Mouse (Mus musculus) liver, embryonic 14.5 days (tissue): ENCODE data around the gene Vegfd. TPM values are rescaled to one million over a fixed set of nuclear protein-coding genes. Genes with fewer than 3 reads are reported as not detected.

ENCODE experiments used
- ATAC-seq: fragments of 200-750 bp; cut with Nextera tagmentation; 2 replicates; pipeline ENCODE4 v1.8.0; 2017; ENCODE audit warnings: moderate number of reproducible peaks, mild to moderate bottlenecking, moderate library complexity; ENCODE audit not compliant: insufficient read depth
- DNase-seq, 3 experiments: peaks; one replicate each; pipeline ENCODE4 v3.0.0-alpha.2; 2012 to 2013; ENCODE audit warnings: low read depth in 3 of 3, low spot score in 3 of 3
- H3K27ac ChIP-seq: fragments of 300-500 bp; sonication (generic); 2 replicates; pipeline ENCODE4 v1.5.1; 2014; ENCODE audit warnings: moderate library complexity, mild to moderate bottlenecking, control low read depth, inconsistent platforms
- H3K27me3 ChIP-seq: fragments of 300-500 bp; sonication (generic); 2 replicates; pipeline ENCODE4 v1.6.1; 2014; ENCODE audit warnings: mild to moderate bottlenecking, low read length, moderate library complexity; ENCODE audit not compliant: control insufficient read depth, insufficient read depth
- H3K36me3 ChIP-seq: fragments of 300-500 bp; sonication (generic); replicated peaks from 2 replicates; pipeline ENCODE4 v1.6.1; 2014; ENCODE audit warnings: low read depth; ENCODE audit not compliant: control insufficient read depth, insufficient read depth
- H3K4me1 ChIP-seq, 2 experiments: fragments of 200-500 bp in 1 of 2; fragments of 300-500 bp in 1 of 2; sonication (generic) in 1 of 2; replicated peaks; 2 replicates each; pipeline ENCODE4 v1.6.1; 2012 to 2014; ENCODE audit warnings: antibody characterized with exemption in 1 of 2, inconsistent platforms in 1 of 2, low read length in 1 of 2; ENCODE audit not compliant: control insufficient read depth in 2 of 2, insufficient read depth in 2 of 2
- H3K4me2 ChIP-seq: fragments of 300-500 bp; sonication (generic); 2 replicates; pipeline ENCODE4 v1.6.1; 2014; ENCODE audit warnings: low read depth, mild to moderate bottlenecking, control low read depth, moderate library complexity
- H3K4me3 ChIP-seq, 2 experiments: fragments of 200-500 bp in 1 of 2; fragments of 300-500 bp in 1 of 2; sonication (generic) in 1 of 2; 2 replicates each; pipeline ENCODE4 v1.5.1; 2012 to 2014; ENCODE audit warnings: low read depth in 2 of 2, low read length in 2 of 2, mild to moderate bottlenecking in 2 of 2, control low read depth in 1 of 2, inconsistent platforms in 1 of 2, moderate library complexity in 1 of 2; ENCODE audit not compliant: insufficient read depth in 1 of 2
- H3K9ac ChIP-seq: fragments of 300-500 bp; sonication (generic); replicated peaks from 2 replicates; pipeline ENCODE4 v1.6.1; 2014; ENCODE audit warnings: mild to moderate bottlenecking, control low read depth, moderate library complexity
- H3K9me3 ChIP-seq: fragments of 300-500 bp; sonication (generic); 2 replicates; pipeline ENCODE4 v1.6.1; 2016; ENCODE audit warnings: low read length, mixed read lengths; ENCODE audit not compliant: control insufficient read depth
- CTCF ChIP-seq: IDR thresholded peaks from 2 replicates; pipeline ENCODE4 v1.5.1; 2016; ENCODE audit warnings: antibody characterized with exemption, low read depth, control low read depth
- EP300 ChIP-seq: IDR thresholded peaks from 2 replicates; pipeline ENCODE4 v1.6.1; 2016; ENCODE audit warnings: antibody characterized with exemption, low read depth
- WGBS: fragments of 180-500 bp; shearing (Covaris S2); extraction: QIAGEN DNeasy Blood & Tissue Kit; methylation state at CpG from one replicate; pipeline ENCODE4 v1.1.7; 2014; ENCODE audit not compliant: insufficient replicate concordance; 5-methylcytosine and 5-hydroxymethylcytosine counted together
- polyA plus RNA-seq, 2 experiments: library from polyadenylated mRNA; depleted of rRNA in 1 of 2; stranded (reverse) in 1 of 2; unstranded in 1 of 2; fragments of >200 nt; fragmentation: Nextera tagmentation in 1 of 2; extraction: Ambion mirVana in 1 of 2; gene quantifications; 2 replicates each; pipeline versions ENCODE4 v1.2.1 to v1.2.3; 2012 to 2014

Gene Vegfd
- polyA plus RNA-seq, 2 experiments = 0.69 to 1.0 TPM

- no peak for DNase-seq
- TF ChIP-seq EP300 (no peak), CTCF (no peak)
- 81% methylated on average over 12 of the region's 12 CpGs for WGBS
These were observed 72.4 kb downstream of the Vegfd start for GRCm38 (mm10) chrX:164445601-164446000.

GRCm38 (mm10) chrX:164446106-164446551, 73.0 kb downstream of the Vegfd start:
- no peaks in the 10 kb centered on the region for H3K9me3 ChIP-seq
- no peak overlapping the region for H3K9ac ChIP-seq
- H3K27ac ChIP-seq = no peak overlapping the region
- peaks cover 6 to 24% of the 10 kb centered on the region in 2 experiments; a peak in 3 of 4 replicates for H3K4me1 ChIP-seq
- H3K4me2 ChIP-seq = no peak overlapping the region
- no peaks in the 10 kb centered on the region for H3K27me3 ChIP-seq
- TF ChIP-seq CTCF (peak; percentile 70), EP300 (no peak)
- H3K36me3 ChIP-seq = no peaks in the 10 kb centered on the region
- 68% methylated on average over 10 of the region's 10 CpGs for WGBS
- no peak overlapping the region for H3K4me3 ChIP-seq
- DNase-seq (no peak), ATAC-seq (no peak)

More at GRCm38 (mm10) chrX:164445601-164446000, 72.4 kb downstream of the Vegfd start:
- Histone ChIP-seq H3K36me3 (no peaks in the 10 kb centered on the region), H3K9me3 (no peaks in the 10 kb centered on the region), H3K4me3 (no peak overlapping the region), H3K27ac (no peak overlapping the region), H3K4me2 (no peak overlapping the region), H3K9ac (no peak overlapping the region), H3K27me3 (no peaks in the 10 kb centered on the region), H3K4me1 (peaks cover 6 to 24% of the 10 kb centered on the region in 2 experiments; a peak in 3 of 4 replicates)
- ATAC-seq = no peak

GRCm38 (mm10) chrX:164446835-164447681, 73.9 kb downstream of the Vegfd start:
- no peak for TF ChIP-seq EP300
- TF ChIP-seq CTCF = no peak
- Histone ChIP-seq H3K4me2 (peak overlapping the region; percentile 44), H3K9me3 (no peaks in the 10 kb centered on the region), H3K4me1 (peaks cover 6 to 24% of the 10 kb centered on the region in 2 experiments; a peak in 3 of 4 replicates), H3K36me3 (no peaks in the 10 kb centered on the region), H3K27me3 (no peaks in the 10 kb centered on the region), H3K4me3 (no peak overlapping the region), H3K9ac (no peak overlapping the region), H3K27ac (peak overlapping the region; percentile 64)
- DNase-seq = no peak
- WGBS = 47% methylated on average over 9 of the region's 9 CpGs
- ATAC-seq = peak; percentile 60

GRCm38 (mm10) chrX:164447682-164448071, 74.5 kb downstream of the Vegfd start:
- DNase-seq (peak; percentile 47 to 56 (median 47)), ATAC-seq (peak; percentile 89)
- no peaks in the 10 kb centered on the region for H3K36me3 ChIP-seq
- H3K9me3 ChIP-seq = no peaks in the 10 kb centered on the region
- TF ChIP-seq EP300 = peak; percentile 76
- TF ChIP-seq CTCF = no peak
- no peaks in the 10 kb centered on the region for H3K27me3 ChIP-seq
- peaks cover 6 to 24% of the 10 kb centered on the region in 2 experiments; a peak in 3 of 4 replicates for H3K4me1 ChIP-seq
- H3K4me3 ChIP-seq = no peak overlapping the region
- H3K27ac ChIP-seq = peak overlapping the region; percentile 64
- WGBS = 19% methylated on average over 2 of the region's 2 CpGs
- H3K9ac ChIP-seq = no peak overlapping the region; the same call in 1 of the 2 replicates
- peak overlapping the region; percentile 44 for H3K4me2 ChIP-seq

GRCm38 (mm10) chrX:164449201-164449600, 76.0 kb downstream of the Vegfd start:
- TF ChIP-seq EP300 = no peak
- peak; percentile 51 for TF ChIP-seq CTCF
- Histone ChIP-seq H3K4me2 (no peak overlapping the region), H3K9ac (no peak overlapping the region), H3K27me3 (no peaks in the 10 kb centered on the region), H3K27ac (no peak overlapping the region), H3K4me1 (peaks cover 6 to 24% of the 10 kb centered on the region in 2 experiments; a peak in 3 of 4 replicates), H3K9me3 (no peaks in the 10 kb centered on the region), H3K36me3 (no peaks in the 10 kb centered on the region), H3K4me3 (no peak overlapping the region)
- DNase-seq (peak; percentile 33 to 55 (median 41)), ATAC-seq (no peak)
- 13% methylated on average over 3 of the region's 3 CpGs for WGBS

Other genes starting within 250 kb of the Vegfd start
- 0.01 TPM in 1 of 2 replicates, not detected in the other for gene Ace2, start 234.0 kb upstream of the Vegfd start, polyA plus RNA-seq (2012; rRNA removed)
- gene Ace2, start 234.0 kb upstream of the Vegfd start, polyA plus RNA-seq (2014; fragmentation: Nextera tagmentation; extraction: Ambion mirVana) = not detected in 2 replicates
- 0.06 and 0.16 TPM in 2 replicates for gene Bmx, start 115.2 kb upstream of the Vegfd start, polyA plus RNA-seq (2012; rRNA removed)
- gene Bmx, start 115.2 kb upstream of the Vegfd start, polyA plus RNA-seq (2014; fragmentation: Nextera tagmentation; extraction: Ambion mirVana) = 0.19 and 0.24 TPM in 2 replicates
- 3.8 and 6.8 TPM in 2 replicates for gene Pir, start 104.0 kb upstream of the Vegfd start, polyA plus RNA-seq (2012; rRNA removed)
- gene Pir, start 104.0 kb upstream of the Vegfd start, polyA plus RNA-seq (2014; fragmentation: Nextera tagmentation; extraction: Ambion mirVana) = 20.9 and 21.6 TPM in 2 replicates
- gene Piga, start 46.4 kb downstream of the Vegfd start, polyA plus RNA-seq (2012; rRNA removed) = 8.2 and 9.0 TPM in 2 replicates
- gene Piga, start 46.4 kb downstream of the Vegfd start, polyA plus RNA-seq (2014; fragmentation: Nextera tagmentation; extraction: Ambion mirVana) = 11.5 and 14.4 TPM in 2 replicates
- gene Asb11, start 63.6 kb downstream of the Vegfd start, polyA plus RNA-seq (2012; rRNA removed) = 0.06 TPM in 1 of 2 replicates, not detected in the other
- not detected in 2 replicates for gene Asb11, start 63.6 kb downstream of the Vegfd start, polyA plus RNA-seq (2014; fragmentation: Nextera tagmentation; extraction: Ambion mirVana)
- gene Asb9, start 132.9 kb downstream of the Vegfd start, polyA plus RNA-seq (2012; rRNA removed) = 0.05 TPM in 1 of 2 replicates, not detected in the other
- gene Asb9, start 132.9 kb downstream of the Vegfd start, polyA plus RNA-seq (2014; fragmentation: Nextera tagmentation; extraction: Ambion mirVana) = not detected in 2 replicates